Mouse (Mus musculus) megakaryocyte, embryonic 14.5 days (primary cell): Measurements from ENCODE around the gene Nsmce1.

Source experiments
- FLI1 ChIP-seq: IDR thresholded peaks from 2 replicates; pipeline ENCODE4 v1.6.1; 2012; ENCODE audit warnings: low read length, inconsistent platforms, mixed read lengths
- GATA1 ChIP-seq: IDR thresholded peaks from 3 replicates; pipeline ENCODE4 v1.6.1; 2012; ENCODE audit warnings: mixed read lengths, low read length, inconsistent platforms, borderline replicate concordance

GRCm38 (mm10) chr7:125451078-125451477 is 40.3 kb downstream of the Nsmce1 start:
- TF ChIP-seq GATA1 = no peak
- TF ChIP-seq FLI1 = no peak
